Mouse (Mus musculus): ENCODE measurements around the gene Slc25a5.

The Slc25a5 gene

DNA sequence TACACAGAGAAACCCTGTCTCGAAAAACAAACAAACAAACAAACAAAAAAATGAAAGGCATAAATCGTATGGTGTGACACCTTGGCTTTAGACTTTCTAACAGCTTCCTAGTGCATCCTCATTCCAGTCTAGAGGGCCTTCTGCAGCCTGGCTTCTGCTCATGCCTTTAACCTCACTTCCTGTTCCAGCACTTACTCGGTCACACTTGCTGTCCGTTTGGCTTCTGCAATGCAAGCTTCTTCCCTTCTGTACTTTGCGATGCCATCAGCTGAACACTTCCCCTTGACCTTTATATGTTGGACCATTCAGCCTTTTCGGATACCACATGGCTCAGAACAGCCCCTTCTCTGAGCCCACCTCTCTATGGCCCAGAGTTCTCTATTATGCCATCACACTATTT is 46.2 kb downstream of the Slc25a5 start:
- DNase-seq (ENCODE audit: low spot score) = no peak

DNA sequence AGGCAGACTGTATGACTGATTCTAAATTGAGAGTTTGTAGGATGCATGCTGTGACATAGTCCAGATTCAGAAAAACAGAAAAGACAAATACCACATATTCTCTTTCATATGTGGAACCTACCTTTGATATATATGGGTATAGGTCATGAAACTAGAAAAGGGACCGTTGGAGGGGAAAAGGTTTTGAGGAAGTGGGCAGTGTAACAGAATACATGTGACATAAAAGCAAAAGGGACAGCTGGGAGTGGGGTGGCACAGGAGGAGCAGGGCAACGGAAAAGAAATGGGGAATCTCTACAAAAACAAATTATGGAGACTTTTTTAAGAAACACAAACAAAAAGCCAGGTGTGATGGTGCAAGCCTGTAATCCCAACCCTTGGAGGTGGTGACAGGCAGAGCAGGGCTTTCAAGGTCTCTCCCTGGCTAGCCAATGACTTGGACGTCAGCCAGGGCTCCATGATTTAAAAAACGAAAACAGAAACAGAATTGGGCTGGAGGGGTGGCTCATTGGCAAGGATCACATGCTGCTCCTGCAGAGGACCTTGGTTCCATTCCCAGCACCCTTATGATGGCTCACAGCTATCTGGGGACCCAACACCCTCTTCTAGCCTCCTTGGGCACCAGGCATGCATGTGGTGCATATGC is 48.0 kb downstream of the Slc25a5 start:
- DNase-seq (ENCODE audit: low spot score) = no peak

DNA sequence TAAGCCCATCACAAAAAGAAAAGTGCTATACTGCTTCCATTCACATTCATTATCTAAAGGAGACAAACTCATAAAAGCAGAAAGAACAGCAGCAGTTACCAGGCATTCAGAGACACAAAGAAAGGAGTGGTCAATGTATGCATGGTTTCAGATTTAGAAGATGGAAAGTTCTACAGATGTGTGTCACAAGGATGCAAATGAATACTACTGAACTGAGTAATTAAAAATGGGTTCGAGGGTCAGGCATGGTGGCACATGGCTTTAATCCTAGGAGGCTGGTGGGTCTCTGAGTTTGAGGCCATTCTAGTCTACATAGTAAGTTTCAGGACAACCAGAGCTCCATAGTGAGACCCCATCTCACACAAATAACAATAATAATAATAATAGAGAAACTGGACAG is 51.7 kb downstream of the Slc25a5 start:
- DNase-seq (ENCODE audit: low spot score) = no peak
